Mouse (Mus musculus): ENCODE data around the gene Tmem116.
A peak's percentile ranks its signal among the peaks of the same experiment; 100 is the strongest.

The Tmem116 gene

DNA sequence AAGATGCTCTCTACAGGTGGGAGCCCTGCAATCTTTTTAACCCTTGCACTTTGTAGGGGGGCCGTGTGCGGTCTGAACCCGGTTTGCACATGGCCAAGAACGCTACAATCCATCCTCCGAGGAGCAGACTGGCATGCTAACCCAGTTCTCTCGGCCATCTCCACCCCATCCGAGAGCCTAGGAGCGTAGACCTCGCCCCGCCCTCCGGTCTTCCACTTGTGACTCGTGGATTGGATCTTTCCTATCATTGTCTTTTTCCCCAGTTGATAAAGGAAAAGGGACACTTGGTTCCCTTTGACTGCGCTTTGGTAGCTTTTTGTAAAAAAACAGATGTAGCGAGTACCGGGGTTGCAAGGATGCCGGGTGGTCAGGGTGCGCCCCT lies at the start of gene Tmem116:
Tmem116 (plus strand) TSS at position 250 of the 382 bp plus-strand sequence.
- peak; percentile 31 to 41 for DNase-seq (ENCODE audit: low spot score in 2 of 2)

- DNase-seq (ENCODE audit: low spot score in 2 of 2): no peak
Measured at GRCm38 (mm10) chr5:121407856-121408255, 43.8 kb upstream of the Tmem116 start.

GRCm38 (mm10) chr5:121410975-121411374 lies 40.7 kb upstream of the Tmem116 start:
- DNase-seq (ENCODE audit: low spot score in 2 of 2): no peak

DNA sequence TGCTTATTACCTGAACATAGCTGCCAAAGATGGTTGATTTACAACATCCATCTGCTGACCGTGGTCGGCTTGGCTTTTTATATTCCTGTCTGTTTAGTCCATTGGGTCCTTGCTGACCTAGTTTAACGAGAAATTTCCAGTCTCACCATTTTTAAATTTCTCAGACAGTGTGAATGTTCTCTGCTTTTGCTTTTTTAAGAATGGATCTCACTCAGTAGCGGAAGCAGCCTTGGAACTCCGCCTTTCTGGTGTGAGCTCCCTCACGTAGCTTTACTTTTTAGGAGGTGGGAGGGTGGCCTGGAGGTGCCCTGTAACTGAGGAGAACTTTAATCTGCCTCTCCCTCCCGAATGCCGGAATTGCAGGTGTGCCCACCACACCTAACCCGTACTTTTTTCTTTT lies 31.0 kb upstream of the Tmem116 start:
- DNase-seq (ENCODE audit: low spot score in 2 of 2): no peak

DNA sequence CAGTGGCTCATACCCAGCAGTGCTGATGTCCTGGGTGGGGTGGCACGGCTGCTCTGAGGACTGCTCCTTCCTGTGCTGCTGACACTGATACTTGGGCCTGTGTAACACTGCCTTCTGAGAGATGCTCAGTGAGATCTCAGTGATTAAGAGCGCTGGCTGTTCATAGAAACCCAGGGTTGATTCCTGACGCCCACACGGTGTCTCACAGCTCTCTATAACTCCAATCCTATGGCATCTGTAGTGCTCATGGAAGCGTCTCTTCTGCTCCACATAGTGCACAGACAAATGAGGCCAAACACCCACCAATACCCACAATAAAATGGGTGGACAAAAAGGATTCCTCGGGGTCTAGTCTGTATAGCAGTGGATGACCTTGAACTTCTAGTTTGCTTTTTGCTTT lies 28.9 kb upstream of the Tmem116 start:
- peak; percentile 41 to 53 for DNase-seq (ENCODE audit: low spot score in 2 of 2)

DNA sequence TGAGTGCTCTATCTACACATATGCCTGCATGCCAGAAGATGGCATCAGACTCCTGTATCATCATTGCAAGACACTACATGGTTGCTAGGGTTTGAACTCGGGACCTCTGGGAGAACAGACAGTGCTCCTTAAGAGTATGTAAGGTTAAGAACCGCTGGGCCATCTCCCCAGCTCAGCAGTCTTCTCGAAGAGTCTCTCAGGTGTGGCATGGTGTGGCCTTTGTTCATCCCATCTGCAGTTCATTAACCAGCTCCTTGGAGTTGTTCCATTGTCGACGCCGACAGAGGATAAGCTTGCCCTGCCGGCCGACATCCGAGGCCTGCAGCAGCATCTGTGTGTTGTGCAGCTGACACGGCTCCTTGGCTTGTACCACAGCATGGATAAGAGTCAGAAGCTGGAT lies 28.4 kb upstream of the Tmem116 start:
- DNase-seq (ENCODE audit: low spot score in 2 of 2): no peak

DNA sequence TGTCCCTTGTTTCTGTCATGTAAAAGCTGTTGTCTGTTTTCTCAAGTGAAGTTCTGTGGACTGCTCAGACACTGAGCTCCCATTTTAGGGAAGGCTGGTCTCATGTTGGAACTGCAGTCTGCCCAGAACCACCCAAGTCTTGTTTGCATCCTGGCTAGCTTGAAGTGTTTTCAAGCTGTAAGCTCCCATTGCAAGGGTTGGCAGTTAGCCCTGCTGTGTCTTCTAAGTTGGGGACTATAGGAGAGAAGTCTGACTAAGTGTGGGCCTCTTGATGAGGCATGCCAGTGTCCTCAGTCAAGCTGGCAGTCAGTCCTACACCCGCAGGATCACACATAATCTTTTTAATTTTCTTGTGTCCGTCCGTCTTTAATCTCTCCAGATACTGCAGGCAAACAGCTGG lies 22.7 kb upstream of the Tmem116 start:
- no peak for DNase-seq (ENCODE audit: low spot score in 2 of 2)

DNA sequence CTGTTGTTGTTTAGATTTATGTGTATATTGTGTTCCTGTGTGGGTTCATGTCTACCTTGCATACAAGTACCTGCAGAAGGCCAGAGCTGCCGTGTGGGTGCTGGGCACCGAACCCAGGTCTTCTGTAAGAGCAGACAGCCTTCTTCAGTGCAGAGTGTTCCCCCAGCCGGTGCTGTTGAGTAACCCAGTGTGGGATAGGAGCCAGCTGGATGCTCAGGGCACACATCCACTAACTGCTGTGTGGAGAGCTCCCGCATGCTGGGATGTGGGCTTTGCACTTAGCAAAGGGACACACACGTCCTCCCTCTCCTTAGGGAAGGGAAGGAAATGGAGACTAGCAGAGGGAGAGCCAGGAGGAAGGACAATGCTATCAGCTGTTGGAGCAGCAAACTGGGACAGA lies 13.6 kb upstream of the Tmem116 start:
- DNase-seq (ENCODE audit: low spot score in 2 of 2): no peak

DNA sequence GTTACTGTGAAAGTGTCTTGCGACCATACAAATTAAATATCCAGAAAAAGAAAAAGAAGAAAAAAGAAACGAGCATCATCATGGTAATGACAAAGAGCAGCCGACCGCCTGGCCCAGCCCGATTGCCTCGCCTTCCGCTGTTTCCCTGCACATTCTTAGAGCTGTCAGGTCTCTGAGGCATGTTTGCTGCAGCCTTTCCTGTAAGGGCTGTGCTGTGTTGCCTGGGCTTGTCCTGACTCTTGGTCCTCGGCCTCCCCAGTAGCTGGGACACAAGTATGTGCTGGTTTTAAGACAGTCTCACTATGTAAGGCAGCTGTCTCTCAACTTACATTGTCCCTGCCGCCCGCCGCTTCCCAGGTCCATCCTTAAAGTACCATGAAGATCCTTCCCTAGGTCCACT lies 12.9 kb upstream of the Tmem116 start:
- DNase-seq (ENCODE audit: low spot score in 2 of 2): no peak

- peak; percentile 54 to 68 for DNase-seq (ENCODE audit: low spot score in 2 of 2)
Measured at GRCm38 (mm10) chr5:121443548-121443947, 8.1 kb upstream of the Tmem116 start.

- DNase-seq (ENCODE audit: low spot score in 2 of 2): no peak
Measured at GRCm38 (mm10) chr5:121444870-121445269, 6.8 kb upstream of the Tmem116 start.

GRCm38 (mm10) chr5:121448450-121448849 lies 3.2 kb upstream of the Tmem116 start:
- no peak for DNase-seq (ENCODE audit: low spot score in 2 of 2)

GRCm38 (mm10) chr5:121449976-121450375 lies 1.7 kb upstream of the Tmem116 start:
- peak; percentile 40 to 46 for DNase-seq (ENCODE audit: low spot score in 2 of 2)

- no peak for DNase-seq (ENCODE audit: low spot score in 2 of 2)
Measured at GRCm38 (mm10) chr5:121450476-121450875, 1.2 kb upstream of the Tmem116 start.

- no peak for DNase-seq (ENCODE audit: low spot score in 2 of 2)
Measured at GRCm38 (mm10) chr5:121451203-121451602, 490 bp upstream of the Tmem116 start.

GRCm38 (mm10) chr5:121452026-121452869 lies 555 bp downstream of the Tmem116 start, which contains the start of gene Erp29:
Gene Erp29, minus strand, starts transcription at chr5:121452506.
- DNase-seq (ENCODE audit: low spot score in 2 of 2): peak; percentile 97

- DNase-seq (ENCODE audit: low spot score in 2 of 2): no peak
Measured at GRCm38 (mm10) chr5:121452906-121453305, 1.2 kb downstream of the Tmem116 start.

GRCm38 (mm10) chr5:121453743-121454502 lies 2.2 kb downstream of the Tmem116 start:
- DNase-seq (ENCODE audit: low spot score in 2 of 2): no peak

DNA sequence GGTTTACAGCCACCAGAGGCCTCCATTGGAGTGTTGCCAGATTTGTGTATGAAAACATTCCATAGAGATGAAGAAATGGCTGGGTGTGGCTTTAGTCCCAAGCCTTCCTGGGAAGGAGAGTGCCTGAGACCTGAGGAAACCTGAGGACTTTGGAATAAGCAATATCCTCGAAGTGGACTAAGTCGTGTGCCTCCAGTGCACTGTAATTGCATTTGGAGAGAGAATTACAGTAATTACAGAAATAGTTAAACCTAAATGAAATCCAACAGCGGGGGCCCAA lies 2.8 kb downstream of the Tmem116 start:
- no peak for DNase-seq (ENCODE audit: low spot score in 2 of 2)

DNA sequence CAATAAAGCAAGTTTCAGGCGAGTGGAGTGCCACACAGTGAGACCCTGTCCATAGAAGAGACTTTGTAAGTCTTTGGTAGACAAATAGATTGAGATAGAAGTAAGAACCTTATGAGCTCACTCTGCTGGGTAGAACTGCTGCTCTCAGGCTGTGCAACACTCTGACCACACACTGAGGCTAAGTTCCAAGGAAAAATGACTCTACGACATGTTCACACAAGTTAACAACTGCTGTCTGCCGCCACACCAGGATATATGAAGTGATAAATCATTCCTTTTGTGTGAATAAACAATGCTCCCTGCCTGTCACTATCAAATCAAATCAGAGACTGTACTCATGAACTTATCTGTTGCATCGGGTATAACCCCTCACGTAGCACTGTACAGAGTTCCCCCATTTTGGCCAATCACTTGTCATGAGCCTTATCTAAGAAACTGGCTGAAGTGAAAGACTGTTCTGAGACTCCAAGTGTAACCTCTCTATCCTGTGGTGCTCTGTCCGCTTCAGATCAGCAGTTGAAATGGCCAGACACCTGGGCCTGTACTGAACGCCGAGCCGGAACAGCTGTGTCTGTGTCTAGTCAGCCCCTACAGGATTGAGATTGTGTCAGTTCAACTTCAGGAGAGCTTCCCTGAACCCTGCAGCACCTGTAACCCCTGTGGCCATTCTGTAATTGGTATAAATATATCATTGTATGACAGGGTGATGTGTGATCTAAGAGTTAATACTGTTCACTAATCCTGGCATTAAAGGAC lies 4.0 kb downstream of the Tmem116 start:
- DNase-seq (ENCODE audit: low spot score in 2 of 2): no peak

GRCm38 (mm10) chr5:121461339-121462170 lies 9.9 kb downstream of the Tmem116 start:
- no peak for DNase-seq (ENCODE audit: low spot score in 2 of 2)

GRCm38 (mm10) chr5:121462171-121462502 lies 10.4 kb downstream of the Tmem116 start:
- DNase-seq (ENCODE audit: low spot score in 2 of 2): no peak
